Mouse (Mus musculus): ENCODE results near the gene Scnn1b. TPM values are rescaled to one million over a fixed set of nuclear protein-coding genes. Genes with fewer than 3 reads are reported as not detected.

Scnn1b gene
- polyA plus RNA-seq, 1 experiment from 2014 or later = 0.34 TPM

GRCm38 (mm10) chr7:121946196-121946595 is 81.4 kb downstream of the Scnn1b start:
- no peak overlapping the region for H3K9ac ChIP-seq (replicated peaks; ENCODE audit: low read depth, low read length)
- no peak overlapping the region for H3K4me3 ChIP-seq (replicated peaks; ENCODE audit: low read length)
- H3K9me3 ChIP-seq (ENCODE audit: control insufficient read depth, low read length) = no peaks in the 10 kb centered on the region
- peaks cover 3% of the 10 kb centered on the region for H3K36me3 ChIP-seq (ENCODE audit: control insufficient read depth, insufficient read depth)
- H3K27ac ChIP-seq (ENCODE audit: low read length) = no peak overlapping the region
- no peak for ATAC-seq
- H3K4me2 ChIP-seq (ENCODE audit: low read length) = no peak overlapping the region
- H3K27me3 ChIP-seq (replicated peaks; ENCODE audit: control insufficient read depth, insufficient read depth, low read length) = no peaks in the 10 kb centered on the region
- 0 out of 2 replicates have a peak, but pooled peaks cover 3% of the 10 kb centered on the region for H3K4me1 ChIP-seq (replicated peaks; ENCODE audit: control insufficient read depth, insufficient read depth, low read length)
- WGBS = 82% methylated on average over 5 of the region's 5 CpGs

- no peak for ATAC-seq
- H3K27me3 ChIP-seq (replicated peaks; ENCODE audit: control insufficient read depth, insufficient read depth, low read length) = no peaks in the 10 kb centered on the region
- no peak overlapping the region for H3K4me2 ChIP-seq (ENCODE audit: low read length)
- no peaks in the 10 kb centered on the region for H3K4me1 ChIP-seq (replicated peaks; ENCODE audit: control insufficient read depth, insufficient read depth, low read length)
- H3K9me3 ChIP-seq (ENCODE audit: control insufficient read depth, low read length) = no peaks in the 10 kb centered on the region
- H3K4me3 ChIP-seq (replicated peaks; ENCODE audit: low read length) = no peak overlapping the region
- no peak overlapping the region for H3K27ac ChIP-seq (ENCODE audit: low read length)
- WGBS = 82% methylated on average over 4 of the region's 4 CpGs
- peaks cover 3% of the 10 kb centered on the region for H3K36me3 ChIP-seq (ENCODE audit: control insufficient read depth, insufficient read depth)
- H3K9ac ChIP-seq (replicated peaks; ENCODE audit: low read depth, low read length) = no peak overlapping the region
Measured at GRCm38 (mm10) chr7:121947513-121947912, 82.7 kb downstream of the Scnn1b start.

- Histone ChIP-seq H3K4me3 (replicated peaks; ENCODE audit: low read length) (no peak overlapping the region), H3K4me2 (ENCODE audit: low read length) (no peak overlapping the region), H3K36me3 (ENCODE audit: control insufficient read depth, insufficient read depth) (no peaks in the 10 kb centered on the region), H3K4me1 (replicated peaks; ENCODE audit: control insufficient read depth, insufficient read depth, low read length) (no peaks in the 10 kb centered on the region), H3K9me3 (ENCODE audit: control insufficient read depth, low read length) (no peaks in the 10 kb centered on the region), H3K9ac (replicated peaks; ENCODE audit: low read depth, low read length) (no peak overlapping the region), H3K27me3 (replicated peaks; ENCODE audit: control insufficient read depth, insufficient read depth, low read length) (no peaks in the 10 kb centered on the region), H3K27ac (ENCODE audit: low read length) (no peak overlapping the region)
- ATAC-seq = no peak
- WGBS = 88% methylated on average over 11 of the region's 11 CpGs
Measured at GRCm38 (mm10) chr7:121954891-121955669, 90.2 kb downstream of the Scnn1b start.

DNA sequence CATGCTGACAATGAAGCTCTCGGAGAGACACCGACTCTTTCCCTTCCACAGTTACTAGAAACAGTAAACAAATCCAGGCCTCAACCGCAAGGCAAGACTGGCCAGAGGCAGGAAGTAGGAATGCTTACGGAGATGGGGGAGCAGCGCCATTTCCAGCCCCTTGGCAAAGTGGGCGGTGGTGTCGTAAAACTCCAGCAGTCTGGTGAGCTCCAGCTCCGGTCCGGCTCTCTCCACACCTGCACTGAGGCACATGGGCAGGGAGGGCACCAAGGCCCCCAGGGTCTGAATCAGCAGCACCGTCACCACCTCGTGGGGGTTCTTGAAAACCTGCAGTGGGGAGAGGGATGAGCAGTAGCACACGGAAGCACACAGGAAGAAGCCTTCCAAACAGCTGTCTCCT is 91.0 kb downstream of the Scnn1b start:
- Histone ChIP-seq H3K9me3 (ENCODE audit: control insufficient read depth, low read length) (no peaks in the 10 kb centered on the region), H3K4me1 (replicated peaks; ENCODE audit: control insufficient read depth, insufficient read depth, low read length) (no peaks in the 10 kb centered on the region), H3K4me2 (ENCODE audit: low read length) (no peak overlapping the region), H3K27ac (ENCODE audit: low read length) (no peak overlapping the region), H3K9ac (replicated peaks; ENCODE audit: low read depth, low read length) (no peak overlapping the region), H3K27me3 (replicated peaks; ENCODE audit: control insufficient read depth, insufficient read depth, low read length) (no peaks in the 10 kb centered on the region), H3K36me3 (ENCODE audit: control insufficient read depth, insufficient read depth) (no peaks in the 10 kb centered on the region), H3K4me3 (replicated peaks; ENCODE audit: low read length) (no peak overlapping the region)
- 91% methylated on average over 12 of the region's 12 CpGs for WGBS
- ATAC-seq = no peak

DNA sequence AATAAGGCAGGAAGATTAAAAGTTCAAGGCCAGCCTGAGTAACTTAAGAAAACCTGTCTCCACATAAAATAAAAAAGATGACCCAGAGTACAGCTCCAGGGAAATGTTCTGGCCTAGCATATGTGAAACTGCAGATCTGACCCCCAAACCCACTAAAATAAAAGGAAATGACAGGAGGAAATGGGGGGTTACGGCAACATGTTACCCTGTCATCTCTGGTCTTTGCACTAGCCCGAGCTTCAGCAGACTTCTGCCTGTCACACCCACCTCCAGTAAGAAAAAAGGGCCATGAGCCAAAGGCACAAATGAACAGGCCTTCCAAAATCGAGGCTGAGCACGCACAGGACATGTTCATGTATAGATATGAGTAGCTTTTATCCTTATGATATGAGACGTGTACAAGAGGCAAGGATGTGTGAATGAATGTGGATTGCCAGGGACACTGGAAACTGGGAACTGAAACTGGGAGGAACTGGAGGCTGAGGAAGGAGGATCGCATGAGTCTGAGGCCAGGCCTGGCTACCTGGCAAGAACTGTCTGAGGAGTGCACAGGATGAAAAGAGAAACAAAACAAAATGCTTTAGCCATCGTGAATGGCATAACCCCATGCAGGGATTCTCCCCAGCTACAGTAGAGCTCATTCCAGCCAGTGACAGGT is 97.2 kb downstream of the Scnn1b start:
- H3K4me3 ChIP-seq (replicated peaks; ENCODE audit: low read length) = no peak overlapping the region
- no peaks in the 10 kb centered on the region for H3K4me1 ChIP-seq (replicated peaks; ENCODE audit: control insufficient read depth, insufficient read depth, low read length)
- H3K9ac ChIP-seq (replicated peaks; ENCODE audit: low read depth, low read length) = no peak overlapping the region
- H3K27ac ChIP-seq (ENCODE audit: low read length) = no peak overlapping the region
- no peak for ATAC-seq
- no peaks in the 10 kb centered on the region for H3K27me3 ChIP-seq (replicated peaks; ENCODE audit: control insufficient read depth, insufficient read depth, low read length)
- WGBS = 89% methylated on average over 7 of the region's 7 CpGs
- no peak overlapping the region for H3K4me2 ChIP-seq (ENCODE audit: low read length)
- no peaks in the 10 kb centered on the region for H3K36me3 ChIP-seq (ENCODE audit: control insufficient read depth, insufficient read depth)
- no peaks in the 10 kb centered on the region for H3K9me3 ChIP-seq (ENCODE audit: control insufficient read depth, low read length)

DNA sequence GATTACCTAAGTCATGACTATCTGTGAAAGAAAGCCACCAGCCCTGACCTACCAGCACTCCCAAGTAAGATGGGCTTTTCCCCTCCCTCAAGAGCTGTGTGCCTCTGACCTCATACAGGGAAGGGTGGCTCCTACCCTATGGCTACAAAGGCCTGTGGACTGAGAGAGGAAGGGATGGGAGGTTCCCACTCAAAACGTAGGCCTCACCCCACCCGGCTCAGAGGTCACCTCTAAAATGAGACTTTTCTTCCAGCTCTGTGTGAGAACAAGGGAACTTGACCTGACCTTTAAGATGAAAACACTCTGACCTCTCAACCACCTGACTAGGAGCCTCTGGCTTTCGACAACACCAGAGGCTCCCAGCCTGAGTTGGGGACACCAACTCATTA is 97.7 kb downstream of the Scnn1b start:
- no peaks in the 10 kb centered on the region for H3K4me1 ChIP-seq (replicated peaks; ENCODE audit: control insufficient read depth, insufficient read depth, low read length)
- no peak overlapping the region for H3K4me2 ChIP-seq (ENCODE audit: low read length)
- ATAC-seq = no peak
- no peak overlapping the region for H3K4me3 ChIP-seq (replicated peaks; ENCODE audit: low read length)
- H3K9ac ChIP-seq (replicated peaks; ENCODE audit: low read depth, low read length) = no peak overlapping the region
- H3K36me3 ChIP-seq (ENCODE audit: control insufficient read depth, insufficient read depth) = no peaks in the 10 kb centered on the region
- no peak overlapping the region for H3K27ac ChIP-seq (ENCODE audit: low read length)
- no peaks in the 10 kb centered on the region for H3K9me3 ChIP-seq (ENCODE audit: control insufficient read depth, low read length)
- no peaks in the 10 kb centered on the region for H3K27me3 ChIP-seq (replicated peaks; ENCODE audit: control insufficient read depth, insufficient read depth, low read length)
- WGBS = 81% methylated on average over 3 of the region's 3 CpGs

GRCm38 (mm10) chr7:121963883-121964398 is 99.1 kb downstream of the Scnn1b start:
- no peak overlapping the region for H3K9ac ChIP-seq (replicated peaks; ENCODE audit: low read depth, low read length)
- no peaks in the 10 kb centered on the region for H3K27me3 ChIP-seq (replicated peaks; ENCODE audit: control insufficient read depth, insufficient read depth, low read length)
- H3K4me1 ChIP-seq (replicated peaks; ENCODE audit: control insufficient read depth, insufficient read depth, low read length) = no peaks in the 10 kb centered on the region
- no peak for ATAC-seq
- H3K4me2 ChIP-seq (ENCODE audit: low read length) = no peak overlapping the region
- H3K36me3 ChIP-seq (ENCODE audit: control insufficient read depth, insufficient read depth) = no peaks in the 10 kb centered on the region
- no peak overlapping the region for H3K4me3 ChIP-seq (replicated peaks; ENCODE audit: low read length)
- H3K27ac ChIP-seq (ENCODE audit: low read length) = no peak overlapping the region
- H3K9me3 ChIP-seq (ENCODE audit: control insufficient read depth, low read length) = no peaks in the 10 kb centered on the region
- WGBS = 75% methylated on average over 6 of the region's 6 CpGs

DNA sequence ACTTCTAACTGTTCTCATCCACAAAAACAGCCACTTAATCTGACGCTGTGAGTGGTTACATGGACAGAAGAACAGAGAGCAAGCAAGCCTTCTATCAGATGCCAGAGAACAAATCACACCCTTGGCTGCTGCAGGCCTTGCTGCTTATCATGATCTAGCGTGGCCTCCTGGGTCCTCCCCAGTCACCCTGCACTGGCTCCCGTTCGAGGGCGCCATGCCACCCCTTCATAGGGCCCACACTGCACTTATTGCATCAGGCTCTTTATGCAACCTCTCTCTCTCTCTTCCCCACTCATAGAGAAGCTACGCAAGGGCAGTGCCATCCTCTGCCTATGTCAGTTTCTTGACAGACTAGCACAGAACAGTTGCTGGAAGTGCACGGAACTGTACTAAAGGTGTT is 101.3 kb downstream of the Scnn1b start:
- WGBS = 93% methylated on average over 7 of the region's 7 CpGs
- Histone ChIP-seq H3K4me1 (replicated peaks; ENCODE audit: control insufficient read depth, insufficient read depth, low read length) (no peaks in the 10 kb centered on the region), H3K9ac (replicated peaks; ENCODE audit: low read depth, low read length) (no peak overlapping the region), H3K4me3 (replicated peaks; ENCODE audit: low read length) (no peak overlapping the region), H3K27me3 (replicated peaks; ENCODE audit: control insufficient read depth, insufficient read depth, low read length) (no peaks in the 10 kb centered on the region), H3K4me2 (ENCODE audit: low read length) (no peak overlapping the region), H3K36me3 (ENCODE audit: control insufficient read depth, insufficient read depth) (no peaks in the 10 kb centered on the region), H3K27ac (ENCODE audit: low read length) (no peak overlapping the region), H3K9me3 (ENCODE audit: control insufficient read depth, low read length) (no peaks in the 10 kb centered on the region)
- no peak for ATAC-seq

Data from forebrain, embryonic 16.5 days (tissue).